Mouse (Mus musculus) urinary bladder, postnatal 25 days (tissue): Measurements from ENCODE around the gene H2al1e.
"Not testable (repeated sequence)": the region's sequence is repeated elsewhere in the genome, so short reads cannot be mapped to it uniquely, and the experiment has no call there.

ENCODE experiments used
- DNase-seq: peaks from one replicate; pipeline ENCODE4 v3.0.0; 2022; ENCODE audit warnings: low spot score

H2al1e gene

DNA sequence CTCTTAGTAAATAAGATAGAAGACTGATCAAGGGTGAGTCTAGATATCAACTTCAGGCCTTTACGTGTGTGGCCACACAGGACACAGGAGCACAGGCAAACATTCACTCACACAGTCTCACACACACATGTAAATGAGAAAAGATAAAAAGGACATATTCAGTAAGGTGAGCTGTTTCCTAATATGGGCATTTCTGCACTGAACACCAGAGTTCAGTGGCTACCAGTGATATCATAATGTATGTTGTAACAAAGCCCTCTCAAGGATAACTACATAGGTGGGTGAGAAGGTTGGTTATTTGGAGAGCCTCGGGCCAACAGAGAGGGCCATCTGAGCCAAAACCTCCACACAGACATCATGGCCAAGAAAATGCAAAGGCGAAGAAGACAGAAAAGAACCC is at the start of gene H2al1e:
H2al1e (plus strand) TSS at position 301 of the 400 bp plus-strand sequence.
- DNase-seq = not testable (repeated sequence)

DNA sequence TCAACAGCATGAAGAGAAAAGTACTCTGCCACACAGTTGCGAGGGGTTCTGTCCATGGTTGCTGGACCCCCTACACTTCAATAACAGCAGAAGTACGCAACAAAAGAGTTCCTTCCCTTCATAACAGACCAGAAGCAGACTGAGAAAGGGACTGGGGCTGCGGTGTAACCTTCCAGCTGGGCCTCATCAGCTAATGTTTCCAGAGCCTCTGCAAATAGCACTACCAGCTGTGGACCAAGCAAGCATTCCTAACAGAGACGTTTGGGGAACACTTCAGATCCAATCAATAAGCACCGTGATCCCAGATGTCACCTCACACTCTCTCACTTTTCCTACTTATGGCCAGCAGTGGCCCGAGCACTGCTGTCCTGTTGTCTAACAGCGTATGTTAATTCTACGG is 46.8 kb upstream of the H2al1e start:
- no peak for DNase-seq

DNA sequence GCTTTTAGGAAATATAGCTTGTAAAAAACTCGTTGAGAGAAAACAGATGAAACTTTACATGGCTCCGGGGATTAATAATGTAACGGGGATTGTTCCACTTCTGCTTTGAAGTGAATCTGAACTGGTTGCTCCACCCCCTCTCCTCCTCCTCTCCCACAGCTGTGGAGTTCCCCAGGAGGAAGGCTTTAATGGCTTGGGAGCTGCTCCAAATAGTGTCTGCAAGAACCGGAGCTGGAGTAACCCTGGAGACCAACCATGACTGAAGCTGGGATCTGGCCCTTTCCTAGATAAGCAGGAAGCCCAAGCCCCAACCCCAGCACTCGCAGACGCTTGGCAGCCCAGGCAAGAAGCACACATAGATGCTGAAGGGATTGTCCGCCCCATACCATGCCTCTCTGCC is 43.9 kb upstream of the H2al1e start:
- no peak for DNase-seq

- no peak for DNase-seq
Measured at GRCm38 (mm10) chrX:11269074-11269473, 42.7 kb upstream of the H2al1e start.

- DNase-seq = no peak
Measured at GRCm38 (mm10) chrX:11273190-11273589, 38.5 kb upstream of the H2al1e start.

- DNase-seq = no peak
Measured at GRCm38 (mm10) chrX:11277083-11277482, 34.7 kb upstream of the H2al1e start.

DNA sequence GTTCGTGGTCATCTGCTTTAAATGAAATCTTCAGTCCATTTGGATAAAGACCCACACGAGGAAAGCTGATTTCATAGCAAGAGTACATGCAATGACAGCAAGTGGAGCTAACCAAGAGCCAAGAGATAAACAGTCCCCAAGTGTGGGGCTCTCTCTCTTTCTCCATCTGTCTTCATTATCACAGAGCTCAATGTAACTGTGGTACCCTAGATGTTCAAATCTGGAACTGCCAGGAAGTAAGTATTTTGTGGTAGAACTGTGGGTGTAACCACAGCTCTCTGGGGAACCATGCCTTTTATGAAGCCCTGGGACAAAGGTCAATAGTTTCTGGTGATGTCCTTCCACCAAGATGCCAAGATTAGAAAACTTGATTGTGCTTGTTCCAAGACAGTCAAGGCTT is 31.0 kb upstream of the H2al1e start:
- DNase-seq = no peak

GRCm38 (mm10) chrX:11288306-11288882 is 23.3 kb upstream of the H2al1e start:
- no peak for DNase-seq

DNA sequence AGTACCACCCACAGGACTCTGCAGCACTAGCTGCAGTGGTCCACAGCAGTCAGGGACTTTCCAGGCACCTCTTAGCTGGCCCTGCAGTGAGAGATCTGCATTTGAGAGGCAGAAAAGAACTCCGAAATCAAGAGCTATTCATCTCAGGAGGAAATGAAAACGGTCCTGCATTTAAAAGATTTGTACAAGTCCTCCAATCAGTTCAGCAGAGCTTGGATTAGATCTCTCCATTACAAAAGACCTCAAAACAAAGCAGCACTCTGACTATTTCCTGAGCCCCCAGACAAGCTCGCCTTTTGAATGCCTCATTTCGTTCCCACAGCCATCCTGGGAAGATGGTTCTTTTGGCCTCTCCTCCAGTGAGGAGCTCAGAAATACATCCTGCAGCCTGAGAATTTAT is 22.5 kb upstream of the H2al1e start:
- no peak for DNase-seq

- not testable (repeated sequence) for DNase-seq
Measured at GRCm38 (mm10) chrX:11298957-11299356, 12.8 kb upstream of the H2al1e start, which contains the start of gene H2al1a. Gene H2al1a, plus strand, starts transcription at chrX:11299257.

GRCm38 (mm10) chrX:11302132-11302531 is 9.6 kb upstream of the H2al1e start, which contains the start of gene H2al1b:
Gene H2al1b, plus strand, starts transcription at chrX:11302432.
- DNase-seq = not testable (repeated sequence)

- DNase-seq = not testable (repeated sequence)
Measured at GRCm38 (mm10) chrX:11305355-11305754, 6.4 kb upstream of the H2al1e start, which contains the start of gene H2al1c. Gene H2al1c, plus strand, starts transcription at chrX:11305655.

- not testable (repeated sequence) for DNase-seq
Measured at GRCm38 (mm10) chrX:11308524-11308923, 3.2 kb upstream of the H2al1e start, which contains the start of gene H2al1d. Gene H2al1d, plus strand, starts transcription at chrX:11308824.

DNA sequence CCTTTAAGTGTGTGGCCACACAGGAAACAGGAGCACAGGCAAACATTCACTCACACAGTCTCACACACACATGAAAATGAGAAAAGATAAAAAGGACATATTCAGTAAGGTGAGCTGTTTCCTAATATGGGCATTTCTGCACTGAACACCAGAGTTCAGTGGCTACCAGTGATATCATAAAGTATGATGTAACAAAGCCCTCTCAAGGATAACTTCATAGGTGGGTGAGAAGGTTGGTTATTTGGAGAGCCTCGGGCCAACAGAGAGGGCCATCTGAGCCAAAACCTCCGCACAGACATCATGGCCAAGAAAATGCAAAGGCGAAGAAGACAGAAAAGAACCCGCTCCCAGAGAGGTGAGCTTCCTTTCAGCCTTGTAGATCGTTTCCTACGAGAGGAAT is 3.1 kb downstream of the H2al1e start, which contains the start of gene H2al1f:
H2al1f (plus strand) TSS at position 301 of the 400 bp plus-strand sequence.
- not testable (repeated sequence) for DNase-seq

GRCm38 (mm10) chrX:11317956-11318355 is 6.2 kb downstream of the H2al1e start, which contains the start of gene H2al1g:
Gene H2al1g, plus strand, starts transcription at chrX:11318256.
- not testable (repeated sequence) for DNase-seq

DNA sequence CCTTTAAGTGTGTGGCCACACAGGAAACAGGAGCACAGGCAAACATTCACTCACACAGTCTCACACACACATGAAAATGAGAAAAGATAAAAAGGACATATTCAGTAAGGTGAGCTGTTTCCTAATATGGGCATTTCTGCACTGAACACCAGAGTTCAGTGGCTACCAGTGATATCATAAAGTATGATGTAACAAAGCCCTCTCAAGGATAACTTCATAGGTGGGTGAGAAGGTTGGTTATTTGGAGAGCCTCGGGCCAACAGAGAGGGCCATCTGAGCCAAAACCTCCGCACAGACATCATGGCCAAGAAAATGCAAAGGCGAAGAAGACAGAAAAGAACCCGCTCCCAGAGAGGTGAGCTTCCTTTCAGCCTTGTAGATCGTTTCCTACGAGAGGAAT is 9.5 kb downstream of the H2al1e start, which contains the start of gene H2al1h:
H2al1h (plus strand) TSS at position 301 of the 400 bp plus-strand sequence.
- not testable (repeated sequence) for DNase-seq

GRCm38 (mm10) chrX:11324359-11324758 is 12.6 kb downstream of the H2al1e start, which contains the start of gene H2al1i:
Gene H2al1i, plus strand, starts transcription at chrX:11324659.
- DNase-seq = not testable (repeated sequence)

DNA sequence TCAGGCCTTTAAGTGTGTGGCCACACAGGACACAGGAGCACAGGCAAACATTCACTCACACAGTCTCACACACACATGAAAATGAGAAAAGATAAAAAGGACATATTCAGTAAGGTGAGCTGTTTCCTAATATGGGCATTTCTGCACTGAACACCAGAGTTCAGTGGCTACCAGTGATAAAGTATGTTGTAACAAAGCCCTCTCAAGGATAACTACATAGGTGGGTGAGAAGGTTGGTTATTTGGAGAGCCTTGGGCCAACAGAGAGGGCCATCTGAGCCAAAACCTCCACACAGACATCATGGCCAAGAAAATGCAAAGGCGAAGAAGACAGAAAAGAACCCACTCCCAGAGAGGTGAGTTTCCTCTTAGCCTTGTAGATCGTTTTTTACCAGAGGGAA is 15.8 kb downstream of the H2al1e start, which contains the start of gene H2al1j:
H2al1j (plus strand) TSS at position 301 of the 400 bp plus-strand sequence.
- not testable (repeated sequence) for DNase-seq

DNA sequence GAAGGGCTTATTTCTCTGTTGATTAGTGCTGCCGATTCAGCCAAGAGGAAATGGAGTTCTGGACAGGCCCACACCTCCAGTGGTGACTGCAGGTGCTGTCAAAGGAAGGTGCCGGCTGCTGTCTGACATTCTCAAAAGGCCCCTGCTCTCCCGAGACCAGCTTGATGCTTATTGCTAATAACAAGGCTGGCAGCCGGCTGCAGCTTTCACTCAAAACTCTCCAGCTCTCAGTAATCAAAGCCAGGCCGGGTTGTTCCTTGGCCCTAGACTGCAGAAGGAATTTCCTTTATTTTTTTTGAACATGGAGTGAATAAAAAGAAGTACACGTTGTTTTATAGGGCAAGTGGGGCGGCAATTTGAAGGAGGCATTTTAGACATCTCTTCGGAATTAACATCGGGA is 34.0 kb downstream of the H2al1e start:
- no peak for DNase-seq

GRCm38 (mm10) chrX:11346756-11347155 is 35.0 kb downstream of the H2al1e start:
- DNase-seq = no peak

- no peak for DNase-seq
Measured at GRCm38 (mm10) chrX:11360823-11361222, 49.1 kb downstream of the H2al1e start.

GRCm38 (mm10) chrX:11361261-11361660 is 49.5 kb downstream of the H2al1e start:
- no peak for DNase-seq
